Mouse (Mus musculus): ENCODE measurements at regions not wholly inside any gene's neighbourhood (a gene's known extent, or its start where the extent isn't known, plus 50 kb on each side); places are given as distances from the start of the nearest gene placed in this dataset.

GRCm38 (mm10) chr7:124782816-124783215 is 661.7 kb upstream of the Kdm8 start:
- H3K4me1 ChIP-seq (ENCODE audit: control insufficient read depth, insufficient read depth, low read length) = 0 out of 2 replicates have a peak, but pooled peaks cover 2% of the 10 kb centered on the region
- H3K4me3 ChIP-seq (ENCODE audit: insufficient read depth, low read length) = no peak overlapping the region
- TF ChIP-seq CTCF (IDR thresholded peaks at IDR 0.05; ENCODE audit: extremely low read depth, insufficient read depth, low read length) (peak; percentile 60), POLR2A (IDR thresholded peaks at IDR 0.05; ENCODE audit: extremely low read depth, insufficient read depth, low read length) (no peak)
- H3K27ac ChIP-seq (ENCODE audit: insufficient read depth, low read length) = no peak overlapping the region

- Histone ChIP-seq H3K4me1 (ENCODE audit: control insufficient read depth, insufficient read depth, low read length) (peaks cover 4% of the 10 kb centered on the region; the same call in 1 of the 2 replicates), H3K27ac (ENCODE audit: insufficient read depth, low read length) (no peak overlapping the region), H3K4me3 (ENCODE audit: insufficient read depth, low read length) (no peak overlapping the region)
- no peak for TF ChIP-seq CTCF (IDR thresholded peaks at IDR 0.05; ENCODE audit: extremely low read depth, insufficient read depth, low read length)
- no peak for TF ChIP-seq POLR2A (IDR thresholded peaks at IDR 0.05; ENCODE audit: extremely low read depth, insufficient read depth, low read length)
These were observed 659.5 kb upstream of the Kdm8 start for GRCm38 (mm10) chr7:124784995-124785394.

- TF ChIP-seq CTCF (IDR thresholded peaks at IDR 0.05; ENCODE audit: extremely low read depth, insufficient read depth, low read length) = no peak
- TF ChIP-seq POLR2A (IDR thresholded peaks at IDR 0.05; ENCODE audit: extremely low read depth, insufficient read depth, low read length) = no peak
- H3K4me1 ChIP-seq (ENCODE audit: control insufficient read depth, insufficient read depth, low read length) = peaks cover 4% of the 10 kb centered on the region; the same call in 1 of the 2 replicates
These were observed 658.6 kb upstream of the Kdm8 start for GRCm38 (mm10) chr7:124785896-124786295.

GRCm38 (mm10) chr7:124788781-124789180 is 655.7 kb upstream of the Kdm8 start:
- Histone ChIP-seq H3K4me1 (ENCODE audit: control insufficient read depth, insufficient read depth, low read length) (peaks cover 4% of the 10 kb centered on the region; the same call in 1 of the 2 replicates), H3K27ac (ENCODE audit: insufficient read depth, low read length) (no peak overlapping the region), H3K4me3 (ENCODE audit: insufficient read depth, low read length) (no peak overlapping the region)
- no peak for TF ChIP-seq POLR2A (IDR thresholded peaks at IDR 0.05; ENCODE audit: extremely low read depth, insufficient read depth, low read length)

More at GRCm38 (mm10) chr7:124785896-124786295, 658.6 kb upstream of the Kdm8 start:
- Histone ChIP-seq H3K4me3 (ENCODE audit: insufficient read depth, low read length) (no peak overlapping the region), H3K27ac (ENCODE audit: insufficient read depth, low read length) (no peak overlapping the region)

GRCm38 (mm10) chr7:124803101-124803500 is 641.4 kb upstream of the Kdm8 start:
- Histone ChIP-seq H3K4me1 (ENCODE audit: control insufficient read depth, insufficient read depth, low read length) (peaks cover 1% of the 10 kb centered on the region; the same call in 1 of the 2 replicates), H3K4me3 (ENCODE audit: insufficient read depth, low read length) (no peak overlapping the region), H3K27ac (ENCODE audit: insufficient read depth, low read length) (no peak overlapping the region)
- TF ChIP-seq CTCF (IDR thresholded peaks at IDR 0.05; ENCODE audit: extremely low read depth, insufficient read depth, low read length) (no peak), POLR2A (IDR thresholded peaks at IDR 0.05; ENCODE audit: extremely low read depth, insufficient read depth, low read length) (no peak)

- peaks cover 3% of the 10 kb centered on the region; the same call in 1 of the 2 replicates for H3K4me1 ChIP-seq (ENCODE audit: control insufficient read depth, insufficient read depth, low read length)
- no peak for TF ChIP-seq POLR2A (IDR thresholded peaks at IDR 0.05; ENCODE audit: extremely low read depth, insufficient read depth, low read length)
- no peak for TF ChIP-seq CTCF (IDR thresholded peaks at IDR 0.05; ENCODE audit: extremely low read depth, insufficient read depth, low read length)
- no peak overlapping the region for H3K27ac ChIP-seq (ENCODE audit: insufficient read depth, low read length)
- H3K4me3 ChIP-seq (ENCODE audit: insufficient read depth, low read length) = no peak overlapping the region
These were observed 609.8 kb upstream of the Kdm8 start for GRCm38 (mm10) chr7:124834692-124835091.

GRCm38 (mm10) chr7:124836531-124836930 is 607.9 kb upstream of the Kdm8 start:
- Histone ChIP-seq H3K4me1 (ENCODE audit: control insufficient read depth, insufficient read depth, low read length) (peaks cover 3% of the 10 kb centered on the region; the same call in 1 of the 2 replicates), H3K4me3 (ENCODE audit: insufficient read depth, low read length) (no peak overlapping the region), H3K27ac (ENCODE audit: insufficient read depth, low read length) (no peak overlapping the region)
- TF ChIP-seq CTCF (IDR thresholded peaks at IDR 0.05; ENCODE audit: extremely low read depth, insufficient read depth, low read length) = no peak

GRCm38 (mm10) chr7:124855056-124855455 is 589.4 kb upstream of the Kdm8 start:
- TF ChIP-seq POLR2A (IDR thresholded peaks at IDR 0.05; ENCODE audit: extremely low read depth, insufficient read depth, low read length) = no peak
- TF ChIP-seq CTCF (IDR thresholded peaks at IDR 0.05; ENCODE audit: extremely low read depth, insufficient read depth, low read length) = no peak

GRCm38 (mm10) chr7:124857106-124857505 is 587.4 kb upstream of the Kdm8 start:
- H3K4me1 ChIP-seq (ENCODE audit: control insufficient read depth, insufficient read depth, low read length) = no peaks in the 10 kb centered on the region
- TF ChIP-seq CTCF (IDR thresholded peaks at IDR 0.05; ENCODE audit: extremely low read depth, insufficient read depth, low read length) (no peak), POLR2A (IDR thresholded peaks at IDR 0.05; ENCODE audit: extremely low read depth, insufficient read depth, low read length) (no peak)
- no peak overlapping the region for H3K27ac ChIP-seq (ENCODE audit: insufficient read depth, low read length)

More at GRCm38 (mm10) chr7:124855056-124855455, 589.4 kb upstream of the Kdm8 start:
- H3K4me1 ChIP-seq (ENCODE audit: control insufficient read depth, insufficient read depth, low read length) = no peaks in the 10 kb centered on the region
- no peak overlapping the region for H3K27ac ChIP-seq (ENCODE audit: insufficient read depth, low read length)
- no peak overlapping the region for H3K4me3 ChIP-seq (ENCODE audit: insufficient read depth, low read length)

GRCm38 (mm10) chr7:124861397-124861796 is 583.1 kb upstream of the Kdm8 start:
- Histone ChIP-seq H3K27ac (ENCODE audit: insufficient read depth, low read length) (no peak overlapping the region), H3K4me1 (ENCODE audit: control insufficient read depth, insufficient read depth, low read length) (no peaks in the 10 kb centered on the region), H3K4me3 (ENCODE audit: insufficient read depth, low read length) (no peak overlapping the region)
- no peak for TF ChIP-seq CTCF (IDR thresholded peaks at IDR 0.05; ENCODE audit: extremely low read depth, insufficient read depth, low read length)

More at GRCm38 (mm10) chr7:124857106-124857505, 587.4 kb upstream of the Kdm8 start:
- no peak overlapping the region for H3K4me3 ChIP-seq (ENCODE audit: insufficient read depth, low read length)

All from cortical plate, adult 2 months (tissue).